Mouse (Mus musculus) small intestine, adult 2 months (tissue): ENCODE results near the gene Gtf2a1l. TPM values are rescaled to one million over a fixed set of nuclear protein-coding genes. Genes with fewer than 3 reads are reported as not detected.

Source experiments
- H3K27ac ChIP-seq: fragments of 200-500 bp; 2 replicates; pipeline ENCODE4 v1.5.1; 2012; ENCODE audit warnings: low read depth, low read length, control low read depth, inconsistent platforms; ENCODE audit not compliant: insufficient read depth
- H3K27me3 ChIP-seq: fragments of 200-500 bp; 2 replicates; pipeline ENCODE4 v1.6.1; 2012; ENCODE audit warnings: mild to moderate bottlenecking, moderate library complexity, low read length, inconsistent platforms; ENCODE audit not compliant: control insufficient read depth, insufficient read depth
- H3K36me3 ChIP-seq: fragments of 200-500 bp; 2 replicates; pipeline ENCODE4 v1.6.1; 2012; ENCODE audit warnings: mild to moderate bottlenecking, low read length, control low read depth, inconsistent platforms; ENCODE audit not compliant: control insufficient read depth, insufficient read depth
- H3K4me1 ChIP-seq: fragments of 200-500 bp; 2 replicates; pipeline ENCODE4 v1.6.1; 2012; ENCODE audit warnings: low read length, inconsistent platforms, mixed read lengths; ENCODE audit not compliant: control insufficient read depth, insufficient read depth, insufficient read length
- H3K4me3 ChIP-seq: fragments of 200-500 bp; 2 replicates; pipeline ENCODE4 v1.5.1; 2012; ENCODE audit warnings: low read depth, mild to moderate bottlenecking, control low read depth, inconsistent platforms, low read length, moderate library complexity
- CTCF ChIP-seq: fragments of 200-500 bp; IDR thresholded peaks from 2 replicates; pipeline ENCODE4 v1.5.1; 2012; ENCODE audit warnings: low read depth, mild to moderate bottlenecking, control low read depth, inconsistent platforms, low read length, moderate library complexity, mixed read lengths; ENCODE audit not compliant: insufficient replicate concordance, insufficient read length; ENCODE audit errors: extremely low read depth
- POLR2A ChIP-seq: fragments of 200-500 bp; IDR thresholded peaks from 2 replicates; pipeline ENCODE4 v1.6.1; 2012; ENCODE audit warnings: low read depth, mild to moderate bottlenecking, control low read depth, inconsistent platforms, low read length, moderate library complexity
- WGBS: fragments of 180-500 bp; shearing (Covaris S2); methylation state at CpG from one replicate; pipeline ENCODE4 v1.1.7; 2018; 5-methylcytosine and 5-hydroxymethylcytosine counted together
- polyA plus RNA-seq: library from polyadenylated mRNA; depleted of rRNA; stranded (reverse); fragments of >200 nt; gene quantifications from 2 replicates; pipeline ENCODE4 v1.2.3, GENCODE M21; 2012

The Gtf2a1l gene
- polyA plus RNA-seq, 1 experiment: not detected

DNA sequence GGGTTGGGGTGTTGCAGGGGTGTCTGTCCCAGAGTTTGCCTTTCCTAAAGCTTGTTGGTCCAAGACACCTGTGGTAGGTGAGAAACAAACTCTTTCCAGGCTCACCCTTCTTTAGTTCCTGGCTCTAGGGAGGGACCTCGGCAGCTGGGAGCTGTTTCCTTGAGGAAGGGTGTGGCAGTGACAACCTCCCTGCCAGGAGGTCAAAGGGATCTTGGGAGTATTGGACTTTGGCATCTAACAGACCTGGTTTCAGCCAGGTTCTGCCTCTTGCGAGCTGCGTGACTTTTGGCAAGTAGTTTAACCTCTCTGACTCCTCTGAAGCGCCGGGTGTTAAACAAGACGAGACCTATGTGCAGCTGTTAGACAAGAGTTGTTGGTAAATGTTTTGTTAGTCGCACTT, 41.3 kb upstream of the Gtf2a1l start:
- Histone ChIP-seq H3K27ac (peak overlapping the region; percentile 87), H3K27me3 (no peaks in the 10 kb centered on the region), H3K4me3 (peak overlapping the region; percentile 23), H3K36me3 (no peaks in the 10 kb centered on the region), H3K4me1 (peaks cover 31% of the 10 kb centered on the region)
- no peak for TF ChIP-seq CTCF
- TF ChIP-seq POLR2A: no peak
- whole genome bisulfite sequencing: 12% methylated on average over 7 of the region's 7 CpGs

- H3K4me3 ChIP-seq: no peak overlapping the region
- no peak for TF ChIP-seq POLR2A
- TF ChIP-seq CTCF: no peak
- peaks cover 31% of the 10 kb centered on the region for H3K4me1 ChIP-seq
- H3K27ac ChIP-seq: peak overlapping the region; percentile 42
- 58% methylated on average over 10 of the region's 10 CpGs for WGBS
- H3K27me3 ChIP-seq: no peaks in the 10 kb centered on the region
- H3K36me3 ChIP-seq: no peaks in the 10 kb centered on the region
Observed at GRCm38 (mm10) chr17:88628676-88629380, 39.6 kb upstream of the Gtf2a1l start.

DNA sequence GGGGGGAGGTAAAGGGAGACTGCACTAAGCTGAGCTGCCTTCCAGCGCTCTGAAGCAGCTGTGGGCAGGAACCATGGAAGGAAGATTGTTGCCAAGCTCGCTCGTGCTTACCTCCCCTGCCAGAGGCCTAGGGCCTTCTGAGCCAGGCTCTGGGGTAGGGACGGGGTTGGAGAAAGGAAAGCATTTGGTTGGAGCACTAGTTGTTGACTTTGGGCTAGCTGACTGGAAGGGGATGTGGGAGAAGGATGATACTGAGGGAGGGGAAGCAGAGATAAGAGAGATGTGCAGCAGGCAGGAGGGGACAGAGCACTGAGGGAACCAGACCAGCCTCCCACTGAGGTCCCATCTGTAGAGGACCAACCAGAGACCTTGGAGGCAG, 39.1 kb upstream of the Gtf2a1l start:
- Histone ChIP-seq H3K27me3 (no peaks in the 10 kb centered on the region), H3K4me1 (peaks cover 31% of the 10 kb centered on the region), H3K4me3 (no peak overlapping the region), H3K27ac (peak overlapping the region; percentile 68), H3K36me3 (no peaks in the 10 kb centered on the region)
- TF ChIP-seq POLR2A (no peak), CTCF (no peak)
- 58% methylated on average over 4 of the region's 4 CpGs for WGBS

- WGBS: 21% methylated on average over 11 of the region's 11 CpGs
- Histone ChIP-seq H3K27ac (peak overlapping the region; percentile 68), H3K4me3 (no peak overlapping the region), H3K36me3 (no peaks in the 10 kb centered on the region), H3K4me1 (peaks cover 31% of the 10 kb centered on the region), H3K27me3 (no peaks in the 10 kb centered on the region)
- TF ChIP-seq CTCF: no peak
- no peak; the same call in 1 of the 2 replicates for TF ChIP-seq POLR2A
Observed at GRCm38 (mm10) chr17:88629931-88630553, 38.4 kb upstream of the Gtf2a1l start.

GRCm38 (mm10) chr17:88630554-88630948, 37.9 kb upstream of the Gtf2a1l start:
- H3K4me3 ChIP-seq: no peak overlapping the region
- H3K4me1 ChIP-seq: peaks cover 29% of the 10 kb centered on the region
- no peaks in the 10 kb centered on the region for H3K36me3 ChIP-seq
- no peak for TF ChIP-seq POLR2A
- no peak for TF ChIP-seq CTCF
- WGBS: 77% methylated on average over 3 of the region's 3 CpGs
- peak overlapping the region; percentile 68 for H3K27ac ChIP-seq
- no peaks in the 10 kb centered on the region for H3K27me3 ChIP-seq

DNA sequence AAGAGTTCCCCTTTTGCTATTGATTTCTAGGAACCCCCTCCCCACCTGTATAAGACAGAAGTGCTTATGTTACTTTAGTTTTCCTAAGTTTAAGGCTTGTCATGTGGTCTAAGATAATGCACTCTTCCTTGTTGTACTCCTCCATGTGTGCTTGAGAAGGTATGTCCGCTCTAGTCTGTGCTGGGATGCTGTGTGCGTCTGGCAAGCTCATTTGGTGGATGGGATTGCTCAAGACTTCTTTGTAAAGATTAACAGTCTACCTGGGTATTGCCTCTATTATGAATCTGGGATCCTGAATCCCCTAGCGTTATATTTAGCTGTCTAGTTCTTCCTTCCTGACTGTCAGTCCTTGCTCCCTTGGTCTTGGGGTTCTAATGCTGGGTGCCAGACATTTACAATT, 35.8 kb upstream of the Gtf2a1l start:
- TF ChIP-seq POLR2A: no peak
- TF ChIP-seq CTCF: no peak
- Histone ChIP-seq H3K4me3 (no peak overlapping the region), H3K27me3 (no peaks in the 10 kb centered on the region), H3K36me3 (peaks cover 5% of the 10 kb centered on the region; the same call in 1 of the 2 replicates), H3K27ac (no peak overlapping the region), H3K4me1 (peaks cover 20% of the 10 kb centered on the region)
- WGBS: 90% methylated on average over 3 of the region's 3 CpGs

DNA sequence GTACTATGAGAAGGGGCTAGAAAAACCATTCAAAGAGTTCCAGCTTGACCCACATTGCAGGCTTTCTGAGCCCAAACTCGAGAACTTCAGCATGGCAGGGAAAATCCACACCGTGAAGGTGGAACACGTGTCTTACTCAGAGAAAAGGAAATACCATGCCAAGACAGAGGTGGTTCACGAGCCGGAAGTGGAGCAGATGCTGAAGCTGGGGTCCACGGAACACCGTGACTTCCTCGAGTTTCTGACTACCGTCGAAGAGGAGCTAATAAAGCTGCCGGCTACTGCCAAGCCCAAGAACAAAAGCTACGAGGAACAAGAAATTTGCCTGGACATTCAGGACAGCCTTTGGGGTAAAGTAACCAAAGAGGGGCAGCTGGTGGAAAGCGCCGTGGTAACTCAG, 32.4 kb upstream of the Gtf2a1l start:
- 90% methylated on average over 14 of the region's 14 CpGs for whole genome bisulfite sequencing
- no peak overlapping the region for H3K27ac ChIP-seq
- no peaks in the 10 kb centered on the region for H3K4me1 ChIP-seq
- no peak overlapping the region for H3K4me3 ChIP-seq
- H3K36me3 ChIP-seq: peaks cover 5% of the 10 kb centered on the region; the same call in 1 of the 2 replicates
- no peaks in the 10 kb centered on the region for H3K27me3 ChIP-seq
- no peak for TF ChIP-seq POLR2A
- no peak for TF ChIP-seq CTCF
